Mouse (Mus musculus): ENCODE results near the gene Plac8.

- TF ChIP-seq CTCF (IDR thresholded peaks at IDR 0.05) (no peak), EP300 (IDR thresholded peaks at IDR 0.05; ENCODE audit: insufficient read depth, low read depth, low read length) (no peak), POLR2A (IDR thresholded peaks at IDR 0.05; ENCODE audit: insufficient read depth, low read depth, low read length) (no peak)
These were observed 1.9 kb downstream of the Plac8 start for GRCm38 (mm10) chr5:100569997-100570595.

Data from heart, adult 2 months (tissue).